Mouse (Mus musculus): ENCODE data around the gene Car2.

GRCm38 (mm10) chr3:14880277-14880676, 5.8 kb upstream of the Car2 start:
- TF ChIP-seq POLR2A (IDR thresholded peaks at IDR 0.05; ENCODE audit: extremely low read depth, insufficient read depth, low read length) (no peak), CTCF (IDR thresholded peaks at IDR 0.05; ENCODE audit: low read depth, low read length) (no peak)

Measured in liver, adult 2 months (tissue).